Mouse (Mus musculus): Measurements from ENCODE around the gene Olfr781.
"Not testable (repeated sequence)": the region's sequence is repeated elsewhere in the genome, so short reads cannot be mapped to it uniquely, and the experiment has no call there.

Gene Olfr781

DNA sequence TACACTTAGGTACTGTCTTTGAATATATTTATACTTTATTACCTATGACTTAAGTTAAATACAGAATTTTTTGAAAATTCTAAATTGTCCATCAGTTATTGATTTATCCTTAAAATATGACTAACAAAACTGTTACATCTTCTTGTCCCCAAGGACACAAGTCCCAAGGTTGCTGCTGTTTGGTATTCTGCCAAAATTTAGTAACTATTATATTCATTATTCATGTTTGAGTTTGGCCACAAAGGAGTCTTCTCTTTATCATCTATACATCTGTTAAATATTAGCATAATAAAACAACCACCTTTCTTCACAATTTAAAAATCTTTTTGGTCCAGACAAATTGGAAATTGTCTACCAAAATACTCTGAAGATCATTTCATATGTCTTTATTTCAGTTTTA, at the start of gene Olfr781:
Gene Olfr781, plus strand, starts transcription at position 301 of the 400 bp plus-strand sequence.
- DNase-seq (ENCODE audit: low spot score) = no peak

GRCm38 (mm10) chr10:129312973-129313372, 15.7 kb upstream of the Olfr781 start:
- DNase-seq (ENCODE audit: low spot score) = not testable (repeated sequence)

DNA sequence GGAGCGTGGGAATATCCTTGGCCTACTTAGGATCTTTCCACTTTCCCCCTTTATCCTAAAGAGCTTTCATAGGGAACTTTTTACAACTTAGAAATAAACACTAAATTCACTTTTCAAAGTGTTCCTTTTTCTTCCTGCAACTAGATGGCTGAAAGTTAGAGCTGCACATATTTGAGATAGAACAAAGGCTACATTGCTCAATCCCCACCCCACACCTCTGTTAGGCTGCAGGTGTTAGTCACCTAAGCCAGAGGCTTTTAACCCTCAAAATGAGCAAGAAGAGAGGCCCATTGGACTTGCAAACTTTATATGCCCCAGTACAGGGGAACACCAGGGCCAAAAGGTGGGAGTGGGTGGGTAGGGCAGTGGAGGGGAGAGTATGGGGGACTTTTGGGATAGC, 15.1 kb upstream of the Olfr781 start:
- not testable (repeated sequence) for DNase-seq (ENCODE audit: low spot score)

GRCm38 (mm10) chr10:129317817-129318216, 10.8 kb upstream of the Olfr781 start, which contains the start of gene Olfr780:
Olfr780 (plus strand) TSS chr10:129318117.
- no peak for DNase-seq (ENCODE audit: low spot score)

DNA sequence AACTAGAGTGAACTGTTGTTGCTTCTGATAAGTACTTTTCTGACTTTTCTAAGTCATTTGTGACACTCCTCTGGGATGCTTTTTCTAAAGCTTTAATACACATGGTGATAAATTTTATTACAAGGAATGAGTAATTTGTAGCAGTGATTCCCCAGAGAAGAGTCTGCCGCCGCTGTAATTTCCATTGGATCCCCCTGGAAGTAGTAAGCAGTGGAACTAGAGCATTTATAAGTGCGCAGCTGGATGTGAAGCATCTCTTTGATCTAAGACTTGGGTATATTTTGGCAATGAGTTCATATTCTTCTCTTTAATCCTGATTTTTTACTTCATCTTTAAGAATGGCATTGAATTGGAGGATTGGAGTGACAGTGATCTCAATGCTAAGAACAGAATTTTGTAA, 19.9 kb downstream of the Olfr781 start, which contains the start of gene Olfr782:
Gene Olfr782, plus strand, starts transcription at position 301 of the 400 bp plus-strand sequence.
- no peak for DNase-seq (ENCODE audit: low spot score)

GRCm38 (mm10) chr10:129352475-129352874, 23.8 kb downstream of the Olfr781 start:
- not testable (repeated sequence) for DNase-seq (ENCODE audit: low spot score)

GRCm38 (mm10) chr10:129356496-129356895, 27.8 kb downstream of the Olfr781 start:
- not testable (repeated sequence) for DNase-seq (ENCODE audit: low spot score)

DNA sequence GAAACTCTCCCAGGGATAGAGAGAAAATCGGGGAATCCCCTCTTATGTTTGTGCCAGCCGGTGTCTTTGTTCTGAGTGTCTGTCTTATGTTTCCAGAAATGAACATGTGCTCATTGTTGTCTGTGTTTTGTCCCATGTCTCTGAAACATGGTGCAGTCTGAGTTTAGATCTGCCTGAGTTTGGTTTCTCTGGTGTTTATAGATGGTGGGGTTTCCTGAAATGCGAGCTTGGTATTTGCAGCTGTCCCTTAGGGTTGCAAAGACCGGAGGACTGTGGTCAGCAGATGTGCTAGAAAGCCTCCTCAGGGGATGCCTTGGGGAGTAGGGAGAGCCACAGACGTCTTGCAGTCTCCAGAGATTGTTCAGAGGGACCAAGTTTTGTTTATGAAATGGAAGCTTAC, 28.7 kb downstream of the Olfr781 start:
- no peak for DNase-seq (ENCODE audit: low spot score)

DNA sequence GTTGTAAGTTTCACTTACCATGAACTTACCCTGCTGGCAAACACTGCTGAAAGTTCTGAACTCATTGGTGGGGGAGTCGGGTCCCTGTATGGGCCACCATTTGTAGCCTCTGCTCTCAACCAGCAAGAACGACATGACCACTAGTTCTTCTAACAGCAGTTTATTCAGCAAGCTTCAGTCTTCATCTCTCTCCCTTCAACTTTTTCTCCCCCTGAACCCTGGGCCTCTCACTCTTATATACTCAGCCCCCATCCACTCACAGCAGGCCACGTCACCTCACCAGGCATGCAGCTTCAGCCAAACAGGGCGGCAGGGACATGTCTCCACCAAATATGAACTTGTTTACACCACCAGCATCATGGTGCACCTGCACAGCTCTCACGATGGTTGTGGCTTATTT, 45.4 kb downstream of the Olfr781 start:
- DNase-seq (ENCODE audit: low spot score) = not testable (repeated sequence)
